12 mouse cellular contexts compared by ENCODE assay signal in the genomic region with DNA sequence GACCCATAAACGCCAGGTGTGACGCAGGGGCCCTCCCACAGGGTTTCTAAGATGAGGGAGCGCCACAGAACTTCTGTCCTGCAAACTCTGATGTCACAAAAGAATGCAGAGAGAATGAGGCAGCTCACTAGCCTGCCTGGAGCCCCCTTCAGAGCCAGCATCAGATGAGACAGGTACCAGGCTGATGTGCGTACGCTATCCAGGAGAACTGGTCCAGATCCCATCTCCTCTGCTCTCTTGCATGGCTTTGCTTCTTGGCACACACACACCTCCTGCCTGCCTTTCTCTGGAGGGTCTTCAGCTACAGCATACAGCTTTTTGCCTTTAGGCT. TPM values are rescaled to one million over a fixed set of nuclear protein-coding genes. Genes with fewer than 3 reads are reported as not detected.
DNase-seq lines count a peak whose midpoint lies in the region; ATAC-seq and TF ChIP-seq lines count a peak whose summit lies in the region.
"Had no signal": no experiment of that assay in that cellular context is flagged by ENCODE, and none has a peak within 500 bp of the region (broad histone marks: within the 10 kb centered on the region; RNA-seq: fewer than 3 reads in every experiment).

No protein-coding gene starts in this region.

- peak overlapping the region; percentile 54 for H3K27ac ChIP-seq in heart, postnatal 0 days (ENCODE audit: low read depth)
- H3K27ac ChIP-seq in heart, adult 2 months, result no peak overlapping the region
- H3K27ac ChIP-seq in cortical plate, adult 2 months (ENCODE audit: insufficient read depth, low read length), result peak overlapping the region; percentile 83
- H3K27ac ChIP-seq in forebrain, embryonic 16.5 days (ENCODE audit: low read length), result peak overlapping the region; percentile 61
- peak overlapping the region; percentile 21 for H3K27ac ChIP-seq in midbrain, embryonic 12.5 days (replicated peaks)

- TF ChIP-seq CTCF in heart, postnatal 0 days (IDR thresholded peaks at IDR 0.05; ENCODE audit: low read depth), result no peak
- TF ChIP-seq CTCF in heart, adult 2 months (IDR thresholded peaks at IDR 0.05), result no peak
- no peak for TF ChIP-seq CTCF in cortical plate, adult 2 months (IDR thresholded peaks at IDR 0.05; ENCODE audit: extremely low read depth, insufficient read depth, low read length)

- H3K36me3 ChIP-seq in heart, postnatal 0 days (replicated peaks; ENCODE audit: control insufficient read depth, insufficient read depth, low read length), result no peaks in the 10 kb centered on the region
- H3K36me3 ChIP-seq in heart, adult 2 months (ENCODE audit: control insufficient read depth, insufficient read depth, low read length), result no peaks in the 10 kb centered on the region
- no peaks in the 10 kb centered on the region for H3K36me3 ChIP-seq in forebrain, embryonic 16.5 days (ENCODE audit: control insufficient read depth, insufficient read depth)
- H3K36me3 ChIP-seq in midbrain, embryonic 12.5 days, result no peaks in the 10 kb centered on the region

- no peaks in the 10 kb centered on the region for H3K79me2 ChIP-seq in heart, adult 2 months (replicated peaks; ENCODE audit: control insufficient read depth, insufficient read depth, low read length)

- WGBS in heart, postnatal 0 days, result 47% methylated on average over 5 of the region's 5 CpGs
- 70% methylated on average over 5 of the region's 5 CpGs for WGBS in heart, adult 2 months
- 69% methylated on average over 5 of the region's 5 CpGs for WGBS in forebrain, embryonic 16.5 days
- WGBS in midbrain, embryonic 12.5 days, result 73% methylated on average over 5 of the region's 5 CpGs

- H3K4me2 ChIP-seq in heart, postnatal 0 days (ENCODE audit: low read depth, low read length), result peak overlapping the region; percentile 41
- H3K4me2 ChIP-seq in forebrain, embryonic 16.5 days (ENCODE audit: low read length), result no peak overlapping the region
- H3K4me2 ChIP-seq in midbrain, embryonic 12.5 days (replicated peaks), result no peak overlapping the region

- no peaks in the 10 kb centered on the region for H3K27me3 ChIP-seq in heart, postnatal 0 days (ENCODE audit: control insufficient read depth, insufficient read depth, low read length)
- no peaks in the 10 kb centered on the region for H3K27me3 ChIP-seq in heart, adult 2 months (ENCODE audit: control insufficient read depth, insufficient read depth, low read length)
- no peaks in the 10 kb centered on the region for H3K27me3 ChIP-seq in forebrain, embryonic 16.5 days (replicated peaks; ENCODE audit: control insufficient read depth, insufficient read depth, low read length)
- H3K27me3 ChIP-seq in midbrain, embryonic 12.5 days, result peaks cover 17% of the 10 kb centered on the region

- H3K9me3 ChIP-seq in heart, postnatal 0 days (replicated peaks; ENCODE audit: control insufficient read depth, low read length), result no peaks in the 10 kb centered on the region
- H3K9me3 ChIP-seq in forebrain, embryonic 16.5 days (ENCODE audit: control insufficient read depth, low read length), result no peaks in the 10 kb centered on the region
- H3K9me3 ChIP-seq in midbrain, embryonic 12.5 days, result no peaks in the 10 kb centered on the region

- TF ChIP-seq EP300 in heart, postnatal 0 days (IDR thresholded peaks at IDR 0.05; ENCODE audit: low read depth), result no peak
- no peak for TF ChIP-seq EP300 in heart, adult 2 months (IDR thresholded peaks at IDR 0.05; ENCODE audit: insufficient read depth, low read depth, low read length)

- 0 out of 2 replicates have a peak, but pooled peaks cover 7% of the 10 kb centered on the region for H3K4me1 ChIP-seq in heart, postnatal 0 days (ENCODE audit: control insufficient read depth, insufficient read depth)
- H3K4me1 ChIP-seq in heart, adult 2 months (ENCODE audit: control insufficient read depth, insufficient read depth, low read length), result no peaks in the 10 kb centered on the region
- H3K4me1 ChIP-seq in cortical plate, adult 2 months (ENCODE audit: control insufficient read depth, insufficient read depth, low read length), result peaks cover 17% of the 10 kb centered on the region
- H3K4me1 ChIP-seq in forebrain, embryonic 16.5 days (replicated peaks; ENCODE audit: control insufficient read depth, insufficient read depth, low read length), result peaks cover 46% of the 10 kb centered on the region
- H3K4me1 ChIP-seq in midbrain, embryonic 12.5 days, result peaks cover 47% of the 10 kb centered on the region

- intact Hi-C loops in heart, adult 2 months (cut with DNase I), result no loop called here

- H3K9ac ChIP-seq in heart, postnatal 0 days (replicated peaks; ENCODE audit: low read depth, low read length), result no peak overlapping the region; the same call in 1 of the 2 replicates
- H3K9ac ChIP-seq in heart, adult 2 months (ENCODE audit: low read depth, low read length), result no peak overlapping the region; the same call in 1 of the 2 replicates
- peak overlapping the region; percentile 35; the same call in 1 of the 2 replicates for H3K9ac ChIP-seq in forebrain, embryonic 16.5 days (replicated peaks; ENCODE audit: low read depth, low read length)
- H3K9ac ChIP-seq in midbrain, embryonic 12.5 days (replicated peaks), result no peak overlapping the region

- no peak for DNase-seq in heart, postnatal 0 days (ENCODE audit: low spot score)
- no peak for DNase-seq in heart, adult 2 months
- no peak for DNase-seq in right cerebral cortex, postnatal 36 days (ENCODE audit: low spot score in 2 of 2)
- DNase-seq in Muller cell, postnatal 12 days (ENCODE audit: inconsistent ontology term), result no peak
- DNase-seq in urinary bladder, postnatal 25 days (ENCODE audit: low spot score), result no peak
- DNase-seq: cerebellum, adult 18-20 months; kidney, postnatal 10 days; left cerebral cortex, postnatal 4 days had no signal

- ATAC-seq in heart, postnatal 0 days (ENCODE audit: insufficient read depth, low read depth), result no peak
- ATAC-seq in forebrain, embryonic 16.5 days, result no peak
- ATAC-seq in midbrain, embryonic 12.5 days (ENCODE audit: low FRiP score, low read depth), result no peak

- H3K4me3 ChIP-seq in heart, postnatal 0 days (ENCODE audit: low read depth, low read length), result 0 out of 2 replicates have a peak overlapping the region, but pooled peaks have one; percentile 4
- no peak overlapping the region for H3K4me3 ChIP-seq in heart, adult 2 months
- no peak overlapping the region for H3K4me3 ChIP-seq in cortical plate, adult 2 months (ENCODE audit: insufficient read depth, low read length)
- H3K4me3 ChIP-seq in forebrain, embryonic 16.5 days (replicated peaks; ENCODE audit: low read length), result no peak overlapping the region
- H3K4me3 ChIP-seq in midbrain, embryonic 12.5 days, result no peak overlapping the region
- H3K4me3 ChIP-seq: erythroblast, embryonic 14.5 days had no signal

- TF ChIP-seq POLR2A in heart, adult 2 months (IDR thresholded peaks at IDR 0.05; ENCODE audit: insufficient read depth, low read depth, low read length), result no peak
- no peak for TF ChIP-seq POLR2A in cortical plate, adult 2 months (IDR thresholded peaks at IDR 0.05; ENCODE audit: extremely low read depth, insufficient read depth, low read length)

RNA-seq across cellular contexts. Expression of gene Cdk5r1, which starts 32.3 kb away (rescaled TPM):
- total RNA-seq in heart, postnatal 0 days (2014; rRNA removed; ENCODE audit: low replicate concordance), result 0.31 and 0.35 TPM in 2 replicates
- polyA plus RNA-seq in heart, postnatal 0 days (2015; fragmentation: Nextera tagmentation; extraction: Ambion mirVana), result 0.26 and 0.33 TPM in 2 replicates
- 1 to 10 TPM in 1 of 2 experiments, under 1 TPM in 1; 0.84 to 2.3 TPM for total RNA-seq in heart, adult 2 months (2021)
- polyA plus RNA-seq in heart, adult 2 months (2012; rRNA removed), result 0.61 and 0.85 TPM in 2 replicates
- 215 and 234 TPM in 2 replicates for polyA plus RNA-seq in cortical plate, adult 2 months (2012; rRNA removed)
- 109 and 113 TPM in 2 replicates for polyA plus RNA-seq in forebrain, embryonic 16.5 days (2015; fragmentation: Nextera tagmentation; extraction: Ambion mirVana)
- polyA plus RNA-seq in midbrain, embryonic 12.5 days (2016; fragmentation: Nextera tagmentation; extraction: Ambion mirVana), result 58.8 and 70.8 TPM in 2 replicates

Comparison
In these comparisons a context has a peak if more than half of its experiments do, and no peak if none do; other contexts are left out.
1. RNA of gene Cdk5r1, which starts 32.3 kb away (polyA plus RNA-seq): 215 to 234 TPM in cortical plate, adult 2 months, 109 to 113 TPM in forebrain, embryonic 16.5 days and 58.8 to 70.8 TPM in midbrain, embryonic 12.5 days; 0.61 to 0.85 TPM in heart, adult 2 months and 0.26 to 0.33 TPM in heart, postnatal 0 days; every median in the first group is over 10 times any median in the second.